Mouse (Mus musculus): ENCODE results near the gene Strip2. TPM values are rescaled to one million over a fixed set of nuclear protein-coding genes. Genes with fewer than 3 reads are reported as not detected.

Strip2 gene
- polyA plus RNA-seq, 1 experiment from 2014 or later = 0.62 TPM

Other genes starting within 250 kb of the Strip2 start
- gene Tspan33, start 222.8 kb upstream of the Strip2 start, polyA plus RNA-seq (2015; fragmentation: Nextera tagmentation; extraction: Ambion mirVana) = 5.2 and 6.8 TPM in 2 replicates
- gene Smo, start 181.5 kb upstream of the Strip2 start, polyA plus RNA-seq (2015; fragmentation: Nextera tagmentation; extraction: Ambion mirVana) = 29.4 and 30.1 TPM in 2 replicates
- gene Ahcyl2, start 149.0 kb upstream of the Strip2 start, polyA plus RNA-seq (2015; fragmentation: Nextera tagmentation; extraction: Ambion mirVana) = 62.1 and 70.2 TPM in 2 replicates
- 40.9 and 47.8 TPM in 2 replicates for gene Nrf1, start 131.0 kb downstream of the Strip2 start, polyA plus RNA-seq (2015; fragmentation: Nextera tagmentation; extraction: Ambion mirVana)